Mouse (Mus musculus): ENCODE results near the gene Gga3.

GRCm38 (mm10) chr11:115619949-115620348 lies 16.1 kb upstream of the Gga3 start:
- TF ChIP-seq GATA1 (IDR thresholded peaks at IDR 0.05; ENCODE audit: borderline replicate concordance, low read length) (no peak), FLI1 (IDR thresholded peaks at IDR 0.05; ENCODE audit: low read length) (no peak)

Measured in megakaryocyte, embryonic 14.5 days (primary cell).